Mouse (Mus musculus) splenic B cell, adult 2 months (primary cell): ENCODE data around the gene Slc12a3.
A peak's percentile ranks its signal among the peaks of the same experiment; 100 is the strongest.

Experiments used
- DNase-seq: peaks from one replicate; pipeline ENCODE4 v3.0.0-alpha.2; 2011; ENCODE audit warnings: low read depth, low spot score
- H3K27me3 ChIP-seq: 2 replicates; pipeline ENCODE4 v1.6.1; 2012; ENCODE audit warnings: mild to moderate bottlenecking, low read length, moderate library complexity, mixed read lengths; ENCODE audit not compliant: control insufficient read depth, poor library complexity, insufficient read depth, severe bottlenecking
- H3K36me3 ChIP-seq: 2 replicates; pipeline ENCODE4 v1.6.1; 2012; ENCODE audit warnings: mild to moderate bottlenecking, low read length, moderate library complexity, mixed read lengths; ENCODE audit not compliant: control insufficient read depth, poor library complexity, insufficient read depth, severe bottlenecking

Gene Slc12a3

DNA sequence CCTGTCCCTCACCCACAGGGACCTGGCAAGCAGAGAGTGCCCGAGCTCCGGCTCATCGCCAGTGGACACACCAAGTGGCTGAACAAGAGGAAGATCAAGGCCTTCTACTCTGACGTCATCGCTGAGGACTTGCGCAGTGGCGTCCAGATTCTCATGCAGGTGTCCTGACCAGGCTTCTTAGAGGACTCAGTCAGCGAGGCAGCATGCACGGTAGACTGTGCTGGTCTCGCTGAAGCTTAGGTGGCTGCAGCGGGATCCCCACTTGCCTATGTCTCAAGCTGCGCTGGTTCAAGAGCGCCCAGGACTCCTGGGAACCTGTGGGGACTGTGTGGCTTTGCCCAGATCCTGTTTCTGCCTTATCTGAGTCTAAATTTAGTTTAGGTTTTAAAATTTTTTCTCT is 17.3 kb downstream of the Slc12a3 start:
- Histone ChIP-seq H3K27me3 (no peaks in the 10 kb centered on the region), H3K36me3 (no peaks in the 10 kb centered on the region)
- peak; percentile 57 for DNase-seq

DNA sequence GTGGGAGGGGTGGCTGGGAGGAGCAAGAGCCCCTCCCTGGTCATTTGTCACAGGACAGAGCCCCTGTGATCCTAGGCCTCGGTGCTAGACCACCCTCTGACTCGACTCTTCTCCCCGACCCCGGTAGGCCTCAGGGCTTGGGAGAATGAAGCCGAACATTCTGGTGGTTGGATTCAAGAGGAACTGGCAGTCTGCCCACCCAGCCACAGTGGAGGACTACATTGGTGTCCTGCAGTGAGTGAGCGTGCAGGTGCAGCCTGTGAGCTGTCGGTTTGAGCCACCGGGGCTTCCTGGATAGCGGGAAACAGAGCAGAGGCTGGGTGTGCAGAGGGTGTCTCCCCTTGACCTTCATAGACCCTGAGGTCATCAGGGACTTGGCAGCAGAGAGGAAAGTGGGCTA is 19.4 kb downstream of the Slc12a3 start:
- DNase-seq = no peak
- H3K36me3 ChIP-seq = no peaks in the 10 kb centered on the region
- no peaks in the 10 kb centered on the region for H3K27me3 ChIP-seq

DNA sequence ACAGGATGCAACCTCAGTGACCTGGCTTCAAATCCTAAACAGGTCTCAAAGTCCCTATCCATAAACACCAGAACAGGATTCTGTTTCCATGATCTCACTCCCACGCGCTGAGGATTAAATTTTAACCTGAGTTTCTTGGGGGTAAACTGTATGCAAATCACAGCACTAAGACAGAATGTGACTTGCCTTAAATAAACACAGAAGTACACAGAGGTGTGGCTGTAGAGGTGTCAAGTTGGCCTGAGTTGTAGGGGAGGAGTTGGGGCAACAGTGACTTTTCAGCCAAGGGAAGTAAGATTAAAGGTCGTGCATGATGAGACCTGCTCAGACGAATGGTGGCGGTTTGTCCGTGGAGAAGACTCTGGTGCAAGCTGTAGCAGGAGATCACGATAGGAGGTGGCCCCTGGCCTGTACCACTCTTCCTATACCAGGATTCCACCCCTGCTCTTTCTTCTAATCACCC is 25.1 kb downstream of the Slc12a3 start:
- peak; percentile 75 for DNase-seq
- Histone ChIP-seq H3K36me3 (no peaks in the 10 kb centered on the region), H3K27me3 (no peaks in the 10 kb centered on the region)

DNA sequence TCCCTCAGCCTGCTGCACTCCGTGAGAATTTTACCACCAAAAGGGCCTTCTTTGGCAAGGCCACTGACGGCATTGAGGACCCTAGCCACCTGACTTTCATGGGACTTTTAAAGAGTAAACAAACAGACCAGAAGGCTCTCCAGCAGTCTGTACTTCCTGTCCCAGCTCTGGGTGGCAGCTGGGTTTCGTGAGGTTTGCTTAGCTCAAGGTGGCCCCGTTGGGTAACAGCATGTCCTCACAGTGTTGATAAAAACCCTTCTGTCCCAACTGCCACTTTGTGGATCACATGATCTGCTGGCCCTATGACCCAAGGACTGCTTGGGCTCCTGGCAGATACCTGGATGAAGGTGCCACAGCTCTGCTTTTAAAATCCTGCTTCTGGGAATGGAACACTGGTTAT is 25.6 kb downstream of the Slc12a3 start:
- DNase-seq = peak; percentile 78
- no peaks in the 10 kb centered on the region for H3K27me3 ChIP-seq
- no peaks in the 10 kb centered on the region for H3K36me3 ChIP-seq

DNA sequence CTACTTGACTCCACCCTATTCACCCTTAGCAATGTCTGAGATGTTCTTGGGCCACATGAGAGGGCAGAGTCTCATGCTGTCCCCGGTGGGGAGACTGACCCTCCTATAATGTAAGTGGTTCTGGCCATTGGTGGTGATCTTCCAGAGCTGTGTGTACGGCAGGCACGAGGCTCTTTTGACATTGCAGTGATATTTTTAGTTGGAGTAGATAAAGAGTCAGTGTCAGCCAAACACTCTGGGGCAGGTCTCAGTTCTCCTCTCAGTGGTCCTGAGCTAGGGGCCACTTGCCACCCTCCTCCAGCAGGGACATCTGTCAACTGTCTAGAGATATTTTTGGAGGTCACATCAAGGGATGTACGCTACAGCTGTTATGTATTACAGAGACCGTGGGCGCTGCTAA is 28.2 kb downstream of the Slc12a3 start:
- no peak for DNase-seq
- H3K27me3 ChIP-seq = no peaks in the 10 kb centered on the region

DNA sequence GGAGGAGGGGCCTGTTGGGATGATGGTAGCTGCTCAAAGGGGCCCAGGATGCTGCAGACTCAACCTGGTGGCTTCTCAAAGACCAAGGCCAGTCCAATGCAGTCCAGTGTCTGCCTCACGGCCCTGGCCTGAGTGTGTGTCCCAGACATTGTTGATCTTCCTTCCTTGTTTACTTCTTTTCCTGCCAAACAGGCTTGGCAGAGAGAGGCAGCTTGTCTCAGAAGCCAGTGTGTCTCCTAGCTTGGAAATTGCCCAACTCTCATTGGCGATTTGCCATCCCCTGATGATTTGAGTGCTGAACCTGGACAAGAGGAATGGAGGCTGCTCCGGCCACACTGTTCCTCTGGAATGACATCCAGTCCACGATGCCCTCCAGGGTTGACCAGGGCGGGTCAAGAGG is 29.5 kb downstream of the Slc12a3 start:
- Histone ChIP-seq H3K36me3 (no peaks in the 10 kb centered on the region), H3K27me3 (no peaks in the 10 kb centered on the region)
- no peak for DNase-seq

More for the DNA sequence above, 28.2 kb downstream of the Slc12a3 start:
- no peaks in the 10 kb centered on the region for H3K36me3 ChIP-seq

DNA sequence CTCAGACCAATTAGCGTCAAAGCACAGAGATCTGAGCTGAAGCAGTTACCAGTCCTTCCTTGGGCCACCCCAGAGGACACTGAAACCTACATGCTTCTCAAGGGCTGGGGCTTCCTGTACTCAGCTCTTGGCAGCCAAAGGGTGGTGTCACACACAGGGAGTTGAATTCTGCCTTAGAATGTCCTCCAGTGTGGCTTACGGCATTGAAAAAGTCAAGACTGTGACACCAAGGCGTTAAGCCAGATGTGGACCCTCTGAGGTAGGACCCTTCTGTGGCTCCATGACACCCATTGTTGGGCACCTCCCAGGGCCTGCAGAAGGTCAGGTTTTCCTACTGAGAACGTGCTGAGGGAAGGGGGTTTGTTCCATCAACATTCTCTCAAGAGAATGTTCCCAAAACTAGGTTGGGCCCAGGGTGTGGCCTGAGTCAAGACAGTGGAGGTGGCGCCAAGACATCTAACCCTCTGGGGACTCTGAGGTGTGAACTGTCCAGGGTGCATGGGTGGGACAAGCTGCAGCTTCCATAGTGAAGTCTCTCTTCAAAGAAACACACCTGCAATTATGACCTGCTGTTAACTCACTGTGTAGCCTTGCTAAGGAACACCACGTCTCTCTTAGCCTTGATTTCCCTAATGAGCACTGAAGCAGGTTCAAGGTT is 32.9 kb downstream of the Slc12a3 start:
- H3K27me3 ChIP-seq = no peaks in the 10 kb centered on the region
- DNase-seq = no peak
- H3K36me3 ChIP-seq = no peaks in the 10 kb centered on the region; the same call in 1 of the 2 replicates

DNA sequence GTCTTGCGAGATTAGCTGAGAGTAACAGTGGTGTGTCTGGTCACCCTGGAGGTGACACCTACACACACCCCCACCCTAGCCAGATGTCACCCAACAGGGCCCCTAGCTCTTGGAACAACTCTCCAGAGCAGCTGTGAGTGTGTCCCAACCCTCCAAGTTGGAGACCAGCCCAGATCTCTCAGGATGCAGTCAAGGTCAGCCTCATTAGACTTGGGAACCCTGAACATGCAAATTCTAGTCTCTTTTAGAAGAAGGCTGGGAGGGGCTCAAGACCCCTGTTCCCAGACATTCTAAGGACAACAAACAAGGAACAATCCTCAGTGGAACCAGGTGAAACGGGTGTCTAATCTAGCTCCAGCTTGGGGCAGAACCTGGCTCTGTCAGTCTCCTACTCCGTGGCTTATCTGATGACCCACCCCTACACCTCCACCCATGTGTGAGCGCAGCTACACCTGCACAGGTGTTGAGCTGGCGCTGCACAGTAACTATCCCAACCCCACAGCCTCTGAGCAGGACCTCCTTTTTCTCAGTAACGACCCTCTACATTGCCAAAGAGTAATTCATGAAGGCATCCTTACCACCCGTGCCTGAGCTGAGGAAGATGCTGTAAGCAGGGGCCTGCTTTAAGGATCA is 33.7 kb downstream of the Slc12a3 start:
- no peaks in the 10 kb centered on the region for H3K27me3 ChIP-seq
- no peak for DNase-seq
- no peaks in the 10 kb centered on the region; the same call in 1 of the 2 replicates for H3K36me3 ChIP-seq

DNA sequence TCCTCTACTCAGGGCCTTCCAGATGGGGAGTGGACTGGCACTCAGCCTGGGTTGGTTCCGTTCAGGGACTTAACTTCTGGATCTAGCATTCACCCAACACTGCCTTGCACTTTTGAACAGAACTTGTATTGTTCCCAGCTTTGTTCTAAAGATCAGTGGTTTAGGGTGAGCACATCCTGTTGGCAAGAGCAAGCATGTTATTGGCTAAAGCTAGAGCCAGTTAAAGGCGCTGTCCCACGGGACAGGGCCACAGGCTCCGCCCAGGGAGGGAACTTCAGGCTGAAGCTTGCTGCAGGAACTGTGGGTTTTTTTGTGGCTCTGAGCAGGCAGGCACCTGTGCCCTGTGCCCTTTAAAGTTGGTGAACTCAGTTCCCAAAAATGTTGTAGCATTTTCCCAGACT is 34.3 kb downstream of the Slc12a3 start:
- peak; percentile 93 for DNase-seq
- Histone ChIP-seq H3K27me3 (no peaks in the 10 kb centered on the region), H3K36me3 (no peaks in the 10 kb centered on the region; the same call in 1 of the 2 replicates)

DNA sequence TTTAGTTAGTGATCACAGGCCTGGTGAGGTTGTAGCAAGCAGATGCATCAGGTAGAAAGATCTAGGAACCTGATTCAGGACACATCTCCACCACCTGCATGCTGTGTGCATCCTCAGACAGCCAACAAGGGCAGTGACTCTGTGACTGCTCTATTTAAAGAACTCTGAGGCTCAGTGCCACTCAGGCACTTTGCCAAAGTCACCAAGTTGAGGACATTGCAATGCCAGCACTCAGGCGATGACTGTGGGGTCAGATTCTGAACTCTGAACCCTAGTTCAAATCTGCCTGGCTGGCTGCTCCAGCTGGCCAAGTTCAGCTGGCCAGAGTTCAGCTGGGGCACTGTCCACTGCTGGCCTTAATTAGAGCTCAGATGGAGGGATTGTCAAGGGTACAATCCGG is 34.9 kb downstream of the Slc12a3 start:
- no peak for DNase-seq
- H3K36me3 ChIP-seq = no peaks in the 10 kb centered on the region; the same call in 1 of the 2 replicates
- no peaks in the 10 kb centered on the region for H3K27me3 ChIP-seq

DNA sequence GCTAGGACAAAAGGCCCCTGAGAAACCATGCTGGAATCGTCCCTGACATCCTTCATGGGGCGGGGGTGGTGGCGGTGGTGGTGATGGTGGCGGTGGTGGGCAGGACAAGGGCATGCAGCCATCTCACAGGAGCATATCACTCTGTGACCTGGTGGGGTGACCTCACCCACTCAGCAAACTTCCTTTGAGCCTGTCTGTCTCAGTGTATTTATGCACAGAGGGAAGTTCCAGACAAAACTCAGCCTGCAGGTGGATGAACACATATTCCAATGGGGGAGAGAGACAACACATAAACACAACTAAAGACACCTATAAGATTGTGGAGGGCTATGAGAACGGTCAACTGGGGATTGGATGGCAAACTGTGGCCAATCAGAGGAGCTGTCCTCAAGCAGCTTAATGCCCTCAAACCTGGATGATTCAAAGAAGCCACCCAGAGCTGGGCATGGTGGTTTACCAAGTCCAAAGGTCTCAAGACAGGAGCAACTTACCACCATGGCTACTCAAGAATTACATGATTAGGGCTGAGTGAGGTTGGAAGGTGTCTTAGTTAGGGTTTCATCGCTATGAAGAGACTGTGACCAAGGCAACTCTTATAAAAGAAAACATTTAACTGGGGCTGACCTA is 35.8 kb downstream of the Slc12a3 start:
- Histone ChIP-seq H3K27me3 (no peaks in the 10 kb centered on the region), H3K36me3 (no peaks in the 10 kb centered on the region; the same call in 1 of the 2 replicates)
- DNase-seq = no peak

DNA sequence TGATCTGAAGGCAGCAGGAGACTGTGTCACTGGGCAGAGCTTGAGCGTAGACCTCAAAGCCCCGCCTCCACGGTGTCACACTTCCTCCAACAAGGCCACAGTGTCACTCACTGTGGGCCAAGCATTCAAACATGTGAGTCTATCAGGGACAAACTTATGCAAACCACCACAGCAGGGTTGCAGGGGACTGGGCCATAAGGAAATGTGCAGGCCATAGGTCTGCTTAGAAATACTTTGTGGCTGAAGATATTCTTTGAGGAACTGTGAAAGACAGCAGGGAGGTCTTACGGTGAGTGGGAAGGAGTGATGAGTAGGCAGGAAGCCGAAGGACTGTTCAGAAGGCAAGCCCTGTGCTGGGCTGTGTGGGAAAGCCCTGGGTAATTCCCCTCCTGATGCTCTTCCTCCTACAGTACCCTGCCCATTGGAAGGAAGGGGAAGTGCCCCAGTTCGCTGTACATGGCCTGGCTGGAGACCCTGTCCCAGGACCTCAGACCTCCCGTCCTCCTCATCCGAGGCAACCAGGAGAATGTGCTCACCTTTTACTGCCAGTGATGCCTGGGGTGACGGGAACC is 36.5 kb downstream of the Slc12a3 start:
- H3K36me3 ChIP-seq = no peaks in the 10 kb centered on the region; the same call in 1 of the 2 replicates
- peak; percentile 94 for DNase-seq
- H3K27me3 ChIP-seq = no peaks in the 10 kb centered on the region

DNA sequence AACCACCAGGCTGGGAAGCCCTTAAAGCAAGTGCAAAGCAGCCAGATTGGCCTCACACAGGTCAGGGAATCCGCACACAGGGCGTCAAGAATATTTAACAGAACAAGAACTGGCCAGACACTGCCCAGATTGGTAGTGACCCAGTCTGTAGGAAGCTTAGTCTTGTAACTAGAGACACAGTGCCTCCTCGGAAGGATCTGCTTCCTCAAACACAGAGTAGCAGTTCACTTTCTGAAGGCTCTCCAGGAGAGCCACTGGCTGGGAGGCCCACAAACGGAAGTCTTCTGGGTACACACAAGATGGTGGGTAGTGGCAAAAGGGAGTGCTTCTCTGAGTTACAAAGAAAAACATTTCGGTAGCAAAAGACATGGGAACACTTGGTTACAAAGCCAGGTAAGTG is 41.8 kb downstream of the Slc12a3 start:
- Histone ChIP-seq H3K36me3 (no peaks in the 10 kb centered on the region; the same call in 1 of the 2 replicates), H3K27me3 (no peaks in the 10 kb centered on the region)
- DNase-seq = peak; percentile 51

DNA sequence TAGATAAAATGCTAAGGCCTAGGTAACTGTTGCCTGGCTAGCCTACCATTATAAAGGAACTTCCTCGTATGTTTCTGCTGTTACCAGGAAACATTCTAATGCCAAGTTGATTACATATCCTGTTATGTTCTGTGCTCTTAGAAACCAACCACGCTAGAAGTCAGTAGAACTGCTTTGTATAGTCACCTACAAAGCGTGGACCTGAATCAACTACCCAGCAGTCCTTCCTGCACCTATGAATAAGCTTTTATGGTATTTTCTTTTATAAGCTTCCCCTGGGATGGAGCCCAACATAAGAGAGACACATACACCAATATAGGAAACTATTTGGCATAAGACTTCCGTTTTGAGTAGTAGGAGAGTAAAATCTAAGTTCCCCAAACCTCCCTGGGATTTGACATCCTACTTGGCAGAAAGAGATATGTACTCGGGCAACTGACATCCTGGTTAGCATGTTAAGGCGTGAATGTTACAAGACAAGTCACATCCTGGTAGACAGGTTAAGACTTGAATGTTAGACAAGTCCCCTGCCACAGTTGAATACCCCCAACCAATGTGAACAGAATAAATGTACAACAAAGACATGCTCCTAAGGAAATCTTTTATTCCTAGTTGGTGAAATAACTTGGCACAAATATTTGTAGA is 44.1 kb downstream of the Slc12a3 start:
- H3K27me3 ChIP-seq = no peaks in the 10 kb centered on the region
- peak; percentile 67 for DNase-seq
- no peaks in the 10 kb centered on the region for H3K36me3 ChIP-seq
